Mouse (Mus musculus) brain, embryonic 14.5 days (tissue): ENCODE measurements at regions not wholly inside any gene's neighbourhood (a gene's known extent, or its start where the extent isn't known, plus 50 kb on each side); places are given as distances from the start of the nearest gene placed in this dataset.

Experiments used
- CTCF ChIP-seq: fragments of 200-500 bp; IDR thresholded peaks from 2 replicates; pipeline ENCODE4 v1.5.1; 2012; ENCODE audit warnings: inconsistent platforms, mild to moderate bottlenecking, moderate library complexity, borderline replicate concordance; ENCODE audit not compliant: insufficient read depth, insufficient read length; ENCODE audit errors: extremely low read depth
- POLR2A ChIP-seq: fragments of 200-500 bp; IDR thresholded peaks from 2 replicates; pipeline ENCODE4 v1.6.1; 2012; ENCODE audit warnings: mild to moderate bottlenecking, inconsistent platforms, borderline replicate concordance; ENCODE audit not compliant: poor library complexity, insufficient read depth, insufficient read length, severe bottlenecking; ENCODE audit errors: extremely low read depth

DNA sequence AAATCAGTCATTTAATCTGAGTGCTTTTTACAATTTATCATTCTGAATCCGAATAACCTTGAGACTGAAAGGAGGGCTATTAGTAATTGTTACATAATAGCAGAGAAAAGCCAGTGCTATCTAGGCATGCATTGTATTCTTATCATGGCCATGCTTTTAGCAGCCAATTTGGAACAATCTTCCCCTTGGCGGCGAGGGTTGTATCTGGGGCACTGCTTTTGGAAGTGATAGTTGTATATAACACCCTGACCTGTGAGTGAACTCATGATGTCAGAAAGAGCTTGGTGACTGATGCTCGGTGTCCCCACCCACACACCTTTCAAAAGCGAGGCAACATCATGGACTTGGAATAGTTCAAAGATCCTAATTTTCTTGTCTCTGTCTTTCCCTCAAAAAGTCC, 315.2 kb downstream of the Bmper start:
- TF ChIP-seq POLR2A: no peak
- no peak for TF ChIP-seq CTCF
